Mouse (Mus musculus) spleen, postnatal 36 days (tissue): ENCODE data around the gene Fam167b.
"Not testable (repeated sequence)": the region's sequence is repeated elsewhere in the genome, so short reads cannot be mapped to it uniquely, and the experiment has no call there.

Experiments
- DNase-seq, 2 experiments: peaks; one replicate each; pipeline ENCODE4 v3.0.0; 2022; ENCODE audit warnings: low spot score in 2 of 2, mixed read lengths in 1 of 2

The Fam167b gene

DNA sequence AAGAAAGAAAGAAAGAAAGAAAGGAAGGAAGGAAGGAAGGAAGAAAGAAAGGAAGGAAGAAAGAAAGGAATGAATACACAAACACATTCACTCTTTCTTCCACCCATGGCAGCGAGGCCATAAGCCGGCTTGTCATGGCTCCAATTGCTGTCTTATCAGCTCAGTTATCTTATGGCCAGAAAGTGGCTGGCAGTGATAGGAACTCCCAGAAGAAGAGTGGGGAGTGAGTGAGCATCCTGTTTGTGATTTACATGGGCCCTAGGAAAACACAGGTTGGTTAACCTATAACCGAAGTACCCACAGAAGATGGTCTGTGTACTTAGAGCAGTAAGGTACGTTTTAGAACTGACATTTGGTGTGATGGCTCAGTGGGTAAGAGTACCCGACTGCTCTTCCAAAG lies 17.2 kb downstream of the Fam167b start:
- no peak for DNase-seq

DNA sequence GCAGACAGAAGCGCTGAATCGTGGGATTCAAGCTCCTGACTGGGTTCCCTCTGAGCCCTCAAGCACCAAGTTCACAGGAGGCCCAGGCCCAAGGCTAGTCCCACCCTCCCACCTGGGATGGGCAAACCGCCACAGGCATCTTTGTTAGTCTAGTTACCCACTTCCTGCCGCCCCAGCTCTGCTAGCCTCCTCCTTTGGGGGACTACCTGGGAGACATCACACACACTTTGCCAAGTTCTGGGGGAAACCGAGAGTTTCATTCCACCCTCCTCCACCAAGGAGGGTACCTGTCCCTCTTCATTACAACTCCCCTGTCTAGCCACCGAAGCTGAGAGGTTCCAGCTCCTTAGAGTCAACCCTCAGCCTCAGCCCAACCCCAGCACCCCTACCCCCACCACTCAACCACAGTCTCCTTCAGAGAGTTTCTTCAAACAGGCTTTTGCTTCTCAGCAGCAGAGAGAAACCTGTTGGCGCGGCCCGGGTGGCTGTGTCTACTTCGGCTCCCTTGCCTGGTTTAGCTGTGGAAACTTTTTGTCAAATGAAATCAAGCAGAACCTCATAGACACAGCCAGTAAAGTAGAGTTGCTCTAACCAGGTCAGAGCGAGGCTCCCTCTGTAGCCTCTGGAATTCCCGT lies 19.9 kb downstream of the Fam167b start:
- DNase-seq, result peak; percentile 66 to 71

DNA sequence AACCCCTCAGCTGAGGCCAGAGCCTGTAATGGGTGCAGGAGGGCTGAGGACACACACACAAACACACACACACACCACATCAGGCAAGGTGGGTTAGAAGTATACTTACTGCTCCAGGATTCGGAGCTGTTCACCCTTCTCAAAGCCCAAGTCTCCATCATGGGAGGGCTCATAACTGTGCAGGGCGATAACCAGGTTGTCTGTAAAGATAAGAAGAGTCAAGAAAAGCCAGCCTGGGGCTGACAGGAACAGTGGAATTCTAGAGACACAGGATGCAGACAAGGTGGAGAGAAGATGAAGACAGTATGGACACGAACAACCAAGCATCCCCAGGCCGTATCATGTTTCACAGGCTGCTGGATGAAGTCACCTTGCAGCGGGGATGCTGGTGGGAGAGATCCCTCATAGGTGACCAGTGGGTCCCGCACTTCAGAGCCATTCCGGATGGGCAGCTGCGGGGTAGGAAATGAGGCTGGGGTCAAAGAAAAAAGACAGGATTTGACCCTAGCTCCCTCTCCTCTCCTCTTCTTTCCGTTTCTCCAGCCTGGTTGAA lies 21.0 kb downstream of the Fam167b start:
- peak in 1 of 2 experiments; percentile 47 for DNase-seq

DNA sequence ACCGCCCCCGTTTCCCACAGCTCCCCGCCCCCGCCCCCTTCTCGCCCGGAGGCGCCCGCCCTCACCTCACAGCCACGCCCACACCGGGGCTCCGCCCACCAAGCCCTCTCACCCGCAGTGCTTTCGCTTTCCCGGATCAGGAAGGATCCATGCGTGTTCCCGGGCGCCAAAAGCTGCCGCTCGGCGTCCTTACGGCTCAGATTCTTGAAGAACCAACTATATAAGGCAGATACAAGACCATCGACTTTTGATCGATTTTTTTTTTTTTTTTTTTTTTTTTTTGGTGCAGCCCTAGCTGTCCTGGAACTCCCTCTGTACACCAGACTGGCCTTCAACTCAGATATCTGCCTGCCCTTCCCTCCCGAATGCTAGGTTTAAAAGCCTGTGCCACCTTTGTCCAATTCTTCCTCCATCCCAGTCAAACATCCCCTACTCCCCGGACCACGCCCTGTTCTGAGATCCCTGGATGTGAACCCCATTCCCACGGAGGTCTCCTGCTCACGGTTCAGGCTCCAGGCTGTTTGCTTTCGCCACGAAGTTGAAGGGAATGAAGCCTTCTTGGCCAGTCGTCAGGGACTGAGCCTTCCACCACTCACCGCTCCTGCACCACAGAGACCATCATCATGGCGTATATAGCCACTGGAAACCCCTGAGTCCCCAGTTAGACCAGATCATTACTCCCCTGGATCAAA lies 21.7 kb downstream of the Fam167b start:
- DNase-seq, result peak; percentile 83 to 89

DNA sequence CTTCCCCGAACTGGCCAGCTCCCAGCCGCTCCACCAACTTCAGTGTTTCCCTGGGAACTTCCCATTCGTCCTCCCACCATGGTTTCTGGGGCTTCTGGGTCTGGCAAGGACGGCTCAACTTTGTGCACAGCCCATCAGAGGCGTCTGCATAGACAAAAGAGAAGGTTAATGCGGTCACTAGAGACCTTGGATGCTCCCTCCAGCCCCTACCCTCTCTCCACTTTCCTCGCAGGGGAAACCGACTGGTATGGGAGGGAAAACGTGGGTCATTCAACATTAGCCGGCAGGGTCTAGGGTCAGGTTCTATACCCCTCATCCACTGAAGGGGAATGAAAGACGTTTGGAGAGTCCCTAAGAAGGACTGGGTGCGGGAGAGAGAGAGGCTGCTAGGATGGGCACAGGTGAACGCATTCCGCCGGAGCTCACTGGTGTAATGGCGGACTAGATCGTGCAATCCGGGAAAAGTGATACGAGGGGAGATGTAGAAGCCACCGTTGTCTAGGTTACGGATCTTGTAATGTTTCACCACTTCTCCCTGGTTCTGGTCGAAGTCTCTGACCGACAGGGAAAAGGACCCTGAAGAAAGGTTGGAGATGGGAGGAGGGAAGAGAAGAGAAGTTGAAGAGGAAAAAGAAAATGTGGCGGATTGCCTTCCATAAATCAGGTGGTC lies 22.4 kb downstream of the Fam167b start:
- no peak for DNase-seq

DNA sequence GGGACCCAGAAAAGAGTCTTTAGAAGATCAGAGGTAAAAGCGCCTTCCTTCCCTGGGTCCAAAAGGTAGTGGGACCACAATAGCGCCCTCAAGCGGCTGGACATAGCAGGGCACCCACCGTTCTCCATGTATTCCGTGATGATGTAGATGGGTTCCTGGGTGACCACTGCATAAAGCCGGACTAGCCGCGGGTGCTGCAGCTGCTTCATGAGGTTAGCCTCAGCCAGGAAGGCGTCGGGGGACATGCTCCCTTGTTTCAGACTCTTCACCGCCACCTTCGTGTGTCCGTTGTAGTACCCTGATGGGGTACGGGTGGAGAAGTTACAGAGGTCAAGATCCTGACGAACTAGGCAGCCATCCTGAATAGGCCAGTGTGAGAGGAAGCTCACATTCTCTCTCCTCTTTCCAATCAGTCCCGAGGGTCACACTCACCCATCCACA lies 22.9 kb downstream of the Fam167b start:
- no peak for DNase-seq

DNA sequence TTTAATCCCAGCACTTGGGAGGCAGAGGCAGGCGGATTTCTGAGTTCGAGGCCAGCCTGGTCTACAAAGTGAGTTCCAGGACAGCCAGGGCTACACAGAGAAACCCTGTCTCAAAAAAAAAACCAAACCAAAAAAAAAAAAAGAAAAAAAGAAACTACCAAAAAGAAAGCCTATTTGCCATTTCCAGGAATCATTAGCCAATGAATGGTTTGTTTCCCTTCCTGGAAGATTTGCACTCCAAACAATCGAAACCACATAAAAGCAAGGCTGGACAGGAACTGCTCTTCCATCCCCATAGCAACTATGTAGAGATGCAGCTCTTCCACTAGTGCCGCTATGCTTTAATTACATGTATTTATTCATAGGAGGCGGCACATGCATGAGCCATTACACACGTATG lies 23.8 kb downstream of the Fam167b start:
- DNase-seq, result not testable (repeated sequence)

DNA sequence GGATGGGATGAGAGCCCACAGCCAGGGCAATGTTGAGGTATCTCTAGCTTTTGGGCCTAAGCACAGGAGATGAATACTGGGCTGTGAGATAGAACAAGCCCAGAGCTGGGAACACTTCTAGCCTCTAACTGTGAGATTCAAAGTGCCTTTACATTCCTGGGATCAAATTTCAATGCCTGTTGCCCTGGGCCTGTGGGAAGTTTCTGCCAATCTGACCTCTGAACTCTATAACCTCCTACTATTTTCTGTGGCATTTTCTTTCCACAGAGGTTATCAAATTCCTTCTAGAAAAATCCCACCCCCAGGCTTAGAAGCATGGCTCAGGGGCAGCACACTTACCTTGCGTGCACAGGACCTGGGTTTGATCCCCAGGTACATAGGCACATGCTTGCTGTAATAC lies 28.1 kb downstream of the Fam167b start:
- DNase-seq, result no peak

DNA sequence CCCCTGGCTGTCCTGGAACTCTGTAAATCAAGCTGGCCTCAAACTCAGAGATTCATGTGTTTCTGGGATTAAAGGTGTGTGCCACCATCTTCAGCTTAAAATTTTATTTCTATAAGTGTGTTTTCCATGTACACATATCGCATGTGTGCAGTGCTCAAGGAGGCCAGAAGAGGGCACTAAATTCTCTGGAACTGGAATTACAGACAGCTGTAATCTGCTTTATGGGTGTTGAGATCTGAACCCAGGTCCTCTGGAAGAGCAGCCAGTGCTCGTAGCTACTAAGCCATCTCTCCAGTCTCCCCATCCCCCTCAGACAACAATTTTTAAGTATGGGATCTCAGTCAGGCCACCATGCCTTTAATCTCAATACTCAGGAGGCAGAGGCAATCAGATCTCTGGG lies 29.0 kb downstream of the Fam167b start:
- DNase-seq, result peak in 1 of 2 experiments; percentile 57

DNA sequence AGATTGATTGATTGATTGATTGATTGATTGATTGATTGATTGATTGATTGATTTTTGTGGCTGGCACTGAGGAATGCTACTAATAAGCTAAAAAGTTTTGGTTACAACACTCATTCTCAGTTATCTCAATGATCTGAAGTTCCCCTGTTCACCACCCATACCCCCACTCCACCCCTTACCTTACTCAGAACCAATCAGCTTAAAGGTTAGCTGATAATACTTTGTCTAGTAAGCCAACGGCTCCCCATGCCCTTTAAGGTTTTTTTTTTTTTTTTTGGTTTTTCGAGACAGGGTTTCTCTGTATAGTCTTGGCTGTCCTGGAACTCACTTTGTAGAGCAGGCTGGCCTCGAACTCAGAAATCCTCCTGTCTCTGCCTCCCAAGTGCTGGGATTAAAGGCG lies 30.7 kb downstream of the Fam167b start:
- not testable (repeated sequence) for DNase-seq

DNA sequence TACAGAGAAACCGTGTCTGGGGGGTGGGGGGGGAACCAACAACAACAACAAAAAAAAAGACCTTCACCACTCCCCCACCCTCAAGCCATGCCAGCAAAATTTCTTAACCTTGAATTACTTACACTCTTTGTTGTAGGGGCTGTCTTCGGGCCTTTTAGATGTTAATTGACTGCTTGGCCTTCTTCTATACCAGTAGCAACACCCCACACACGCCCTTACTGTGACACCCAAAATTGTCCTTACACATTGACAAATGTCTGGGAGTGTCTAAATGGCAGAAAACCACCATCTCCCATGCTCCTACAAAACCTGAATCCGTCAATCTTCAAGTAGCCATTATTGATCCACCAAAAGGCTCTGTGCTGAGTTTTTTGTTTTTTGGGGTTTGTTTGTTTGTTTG lies 34.2 kb downstream of the Fam167b start:
- DNase-seq, result no peak

DNA sequence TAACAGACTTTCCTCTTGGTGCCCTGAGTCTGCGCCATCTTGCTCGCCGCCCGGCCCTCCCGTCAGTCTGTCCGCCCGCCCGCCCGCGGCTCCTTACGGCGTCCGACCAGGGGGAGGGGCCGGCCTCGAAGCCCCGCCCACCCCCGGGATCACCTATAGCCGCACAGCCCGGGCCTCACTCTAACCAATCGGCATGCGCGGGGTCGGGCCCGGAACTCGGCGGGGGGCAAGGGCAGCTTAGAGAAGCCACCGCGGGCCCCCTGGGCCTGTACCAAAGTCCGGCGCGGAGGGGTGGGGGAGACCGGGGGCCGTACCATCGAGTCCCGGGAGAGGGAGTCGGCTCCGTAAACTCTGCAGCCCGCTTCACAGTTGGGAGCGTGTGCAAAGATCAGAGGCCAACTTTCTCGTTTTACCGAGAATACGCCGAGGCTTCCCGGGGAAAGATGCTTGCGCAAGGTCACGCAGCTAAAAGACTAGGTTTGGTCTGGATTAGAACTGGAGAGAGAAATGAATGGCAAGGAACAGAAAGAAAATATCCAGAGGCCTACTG lies 35.7 kb downstream of the Fam167b start, which contains the start of gene Hdac1:
Gene Hdac1 (minus strand): TSS at position 122 of the 550 bp plus-strand sequence.
- DNase-seq, result peak; percentile 98 to 99

DNA sequence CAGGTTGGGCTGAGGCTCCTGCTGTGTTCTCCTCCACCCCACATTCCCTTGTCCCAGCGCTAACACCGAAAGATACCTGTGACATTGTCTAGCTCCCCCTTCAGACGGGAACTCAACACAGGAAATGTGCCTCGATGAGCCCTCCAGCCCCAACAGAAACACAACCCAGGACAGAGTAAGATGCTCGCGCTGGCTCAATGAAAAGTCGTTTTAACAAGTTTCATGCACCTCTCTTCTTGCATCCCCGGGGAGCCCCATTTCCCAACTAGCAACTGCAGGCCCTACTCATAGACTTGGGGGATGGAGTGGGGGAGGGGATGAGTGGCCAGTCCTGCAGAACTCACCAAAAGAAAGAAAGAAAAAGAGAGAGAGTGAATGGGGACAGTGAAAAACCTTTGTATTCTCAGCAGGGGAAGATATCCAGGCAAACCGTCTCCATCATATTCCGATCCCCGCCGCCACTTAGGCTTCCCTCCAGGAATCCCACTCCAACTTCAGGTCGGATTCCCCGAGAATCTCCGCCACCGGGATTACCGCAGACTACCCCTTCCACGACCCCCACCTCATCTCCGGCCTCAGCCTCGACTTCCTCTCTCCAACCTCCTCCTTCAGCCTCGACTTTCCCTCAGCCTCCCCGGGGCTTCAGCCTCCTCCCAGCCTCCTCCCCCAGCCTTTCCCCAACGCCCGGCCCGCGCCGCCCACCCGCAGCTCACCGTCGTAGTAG lies 36.3 kb downstream of the Fam167b start:
- DNase-seq, result peak; percentile 32 to 52

DNA sequence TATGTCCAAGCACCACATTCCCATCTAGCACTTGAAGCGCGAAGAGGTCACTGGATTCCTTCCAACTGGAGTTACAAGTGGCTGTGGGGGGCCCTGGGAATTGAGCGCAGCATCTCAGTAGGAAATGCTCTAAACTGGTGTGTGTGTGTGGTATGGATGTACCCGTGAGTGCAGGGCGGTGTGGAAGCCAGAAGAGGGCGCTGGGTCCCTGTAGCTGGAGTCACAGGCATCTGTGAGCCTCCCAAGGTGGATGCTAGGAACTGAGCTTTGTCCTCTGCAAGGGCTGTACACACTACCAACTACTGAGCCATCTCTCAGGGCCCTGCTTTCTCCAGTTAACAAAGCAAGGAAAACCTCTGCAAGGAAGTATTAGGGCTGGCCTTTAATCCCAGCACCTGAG lies 38.3 kb downstream of the Fam167b start:
- peak; percentile 37 to 43 for DNase-seq

DNA sequence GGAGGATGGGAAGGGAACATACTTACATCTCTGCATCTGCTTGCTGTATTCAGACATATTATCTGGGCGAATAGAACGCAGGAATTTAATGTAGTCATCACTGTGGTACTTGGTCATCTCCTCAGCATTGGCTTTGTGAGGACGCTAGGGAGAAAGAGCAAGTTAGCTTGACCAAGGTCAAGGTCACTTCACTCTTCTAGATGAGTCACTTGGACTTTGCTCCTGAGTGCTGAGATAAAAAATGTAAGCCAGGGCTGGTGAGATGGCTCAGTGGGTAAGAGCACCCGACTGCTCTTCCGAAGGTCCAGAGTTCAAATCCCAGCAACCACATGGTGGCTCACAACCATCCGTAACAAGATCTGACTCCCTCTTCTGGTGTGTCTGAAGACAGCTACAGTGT lies 49.4 kb downstream of the Fam167b start:
- DNase-seq, result not testable (repeated sequence)
